Mouse (Mus musculus) heart, adult 18-20 months (tissue): ENCODE results near the gene AC131692.1. TPM values are rescaled to one million over a fixed set of nuclear protein-coding genes. Genes with fewer than 3 reads are reported as not detected.
A peak's percentile ranks its signal among the peaks of the same experiment; 100 is the strongest.
"Not testable (repeated sequence)": the region's sequence is repeated elsewhere in the genome, so short reads cannot be mapped to it uniquely, and the experiment has no call there.

Source experiments
- DNase-seq, 2 experiments: peaks; one replicate each; pipeline ENCODE4 v3.0.0; 2021 to 2022; ENCODE audit warnings: mixed read lengths in 1 of 2
- total RNA-seq, 2 experiments: library from RNA; stranded (reverse); gene quantifications; 2 replicates each; pipeline ENCODE4 v1.2.3; 2021

AC131692.1 gene
- total RNA-seq, 2 experiments from 2014 or later = not detected

GRCm38 (mm10) chr19:6117346-6117985 is 23.2 kb downstream of the AC131692.1 start:
- no peak for DNase-seq

- DNase-seq = peak; percentile 93 to 94
These were observed 23.9 kb downstream of the AC131692.1 start, which contains the start of gene Sac3d1 for GRCm38 (mm10) chr19:6117986-6118676. Sac3d1 (minus strand) TSS chr19:6118650.

GRCm38 (mm10) chr19:6118677-6119185 is 24.5 kb downstream of the AC131692.1 start:
- no peak for DNase-seq

GRCm38 (mm10) chr19:6121761-6122160 is 27.5 kb downstream of the AC131692.1 start:
- no peak for DNase-seq

GRCm38 (mm10) chr19:6123330-6123729 is 29.1 kb downstream of the AC131692.1 start:
- DNase-seq = no peak

GRCm38 (mm10) chr19:6124898-6125297 is 30.7 kb downstream of the AC131692.1 start:
- DNase-seq = no peak

GRCm38 (mm10) chr19:6126289-6126688 is 32.1 kb downstream of the AC131692.1 start:
- DNase-seq = peak; percentile 31 to 80

- no peak for DNase-seq
These were observed 32.8 kb downstream of the AC131692.1 start for GRCm38 (mm10) chr19:6126789-6127580.

GRCm38 (mm10) chr19:6127760-6128341 is 33.6 kb downstream of the AC131692.1 start, which contains the start of gene Snx15:
Snx15 (minus strand) TSS chr19:6128304.
- peak; percentile 96 to 97 for DNase-seq

GRCm38 (mm10) chr19:6130414-6131128 is 36.4 kb downstream of the AC131692.1 start:
- not testable (repeated sequence) for DNase-seq

GRCm38 (mm10) chr19:6132171-6132827 is 38.1 kb downstream of the AC131692.1 start:
- DNase-seq = no peak

GRCm38 (mm10) chr19:6133197-6133596 is 39.0 kb downstream of the AC131692.1 start:
- DNase-seq = not testable (repeated sequence)

- no peak for DNase-seq
These were observed 42.2 kb downstream of the AC131692.1 start for GRCm38 (mm10) chr19:6136397-6136796.

- DNase-seq = no peak
These were observed 45.5 kb downstream of the AC131692.1 start for GRCm38 (mm10) chr19:6139701-6140100.

GRCm38 (mm10) chr19:6140374-6140677 is 46.1 kb downstream of the AC131692.1 start:
- no peak for DNase-seq

- DNase-seq = peak; percentile 93
These were observed 46.6 kb downstream of the AC131692.1 start, which contains the start of gene Batf2 for GRCm38 (mm10) chr19:6140678-6141393. Batf2 (plus strand) TSS chr19:6140983.

GRCm38 (mm10) chr19:6141394-6141749 is 47.2 kb downstream of the AC131692.1 start, which contains the start of gene Arl2:
Arl2 (minus strand) TSS chr19:6141548.
- DNase-seq = peak; percentile 81 to 83

GRCm38 (mm10) chr19:6144842-6145241 is 50.6 kb downstream of the AC131692.1 start:
- no peak for DNase-seq
